Mouse (Mus musculus): ENCODE measurements around the gene Cdt1.

Cdt1 gene

DNA sequence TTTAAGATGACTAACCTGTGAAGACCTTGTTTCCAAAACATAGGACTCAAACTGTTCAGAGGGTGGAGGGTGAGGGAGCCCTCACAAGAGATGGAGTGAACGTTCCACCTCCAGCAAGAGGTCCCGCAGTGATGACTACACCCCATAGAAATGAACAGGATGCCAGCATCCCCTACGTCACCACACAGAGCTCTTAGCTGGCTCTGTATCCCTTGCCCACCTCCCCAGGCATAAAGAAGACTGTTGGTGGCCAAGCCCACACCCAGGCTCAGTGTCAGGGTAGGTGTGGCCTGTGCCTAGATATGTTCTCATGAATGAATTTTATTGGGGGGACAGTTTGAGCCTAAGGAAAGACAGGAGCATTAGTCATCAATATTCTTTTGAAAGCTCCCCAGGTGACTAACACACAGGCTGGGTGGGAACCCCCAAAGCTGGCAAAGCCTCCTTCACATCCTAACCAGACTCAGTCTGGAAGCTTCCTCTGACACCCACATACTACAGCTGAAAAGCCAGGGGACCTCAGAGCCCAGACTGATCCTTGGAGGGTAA is 18.9 kb upstream of the Cdt1 start:
- in situ Hi-C loops (cut with MboI, MseI), result no loop called here

DNA sequence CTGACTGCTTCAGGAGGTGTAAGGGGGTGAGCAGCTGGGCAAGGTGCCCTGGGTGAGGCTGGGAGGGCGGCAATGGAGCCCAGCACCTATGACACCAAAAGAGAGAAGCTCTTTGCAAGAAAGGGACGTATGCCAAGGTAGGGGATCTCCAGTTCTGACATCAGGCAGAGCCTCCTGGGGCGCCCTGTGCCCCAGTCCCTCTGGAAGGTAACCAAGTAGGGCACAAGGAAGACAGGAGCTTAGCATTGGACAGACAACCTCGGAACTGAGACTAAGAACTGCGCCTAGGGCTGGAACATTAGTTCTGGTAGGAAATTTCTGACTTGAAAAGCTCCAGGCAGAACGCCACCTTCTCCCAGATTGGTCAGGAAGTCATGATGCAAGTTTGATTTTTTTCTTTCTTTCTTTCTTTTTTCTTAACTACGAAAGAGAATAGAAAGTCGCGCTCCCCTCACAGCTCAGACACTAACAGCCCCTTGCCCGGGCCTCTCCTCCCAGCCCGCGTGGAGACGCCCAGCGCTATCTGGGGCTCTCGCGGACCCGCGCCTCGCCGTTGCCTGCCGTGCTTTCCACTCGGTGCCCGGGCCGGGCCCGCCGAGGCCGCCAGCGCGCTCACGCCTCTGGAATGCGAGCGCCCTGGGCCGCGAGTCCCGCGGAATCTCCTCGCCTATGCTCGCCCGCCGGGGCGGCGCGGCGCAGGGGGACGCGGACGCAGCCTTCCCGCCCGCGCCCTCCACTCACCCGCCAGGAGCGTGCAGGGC is 17.4 kb upstream of the Cdt1 start:
- in situ Hi-C loops (cut with MboI, MseI), result loop anchor here (25.0 kb wide), 1 partner anchor 1012 kb away; no protein-coding TSS in a partner anchor

DNA sequence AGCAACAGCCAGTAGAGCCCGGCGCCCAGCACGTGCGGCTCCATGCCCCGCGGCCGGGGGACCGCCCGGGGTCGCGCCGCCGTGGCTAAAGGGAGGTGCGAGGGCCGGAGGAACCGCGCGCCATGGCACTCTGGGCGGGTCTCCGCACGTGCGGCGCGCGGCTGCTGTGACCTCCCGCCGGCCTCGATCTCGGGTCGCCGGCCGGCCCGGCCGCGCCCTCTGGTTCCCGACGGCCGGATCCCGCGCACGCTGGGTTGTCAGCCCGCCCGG is 16.9 kb upstream of the Cdt1 start:
- in situ Hi-C loops (cut with MboI, MseI), result loop anchor here (25.0 kb wide), 1 partner anchor 1011 kb away; no protein-coding TSS in a partner anchor

DNA sequence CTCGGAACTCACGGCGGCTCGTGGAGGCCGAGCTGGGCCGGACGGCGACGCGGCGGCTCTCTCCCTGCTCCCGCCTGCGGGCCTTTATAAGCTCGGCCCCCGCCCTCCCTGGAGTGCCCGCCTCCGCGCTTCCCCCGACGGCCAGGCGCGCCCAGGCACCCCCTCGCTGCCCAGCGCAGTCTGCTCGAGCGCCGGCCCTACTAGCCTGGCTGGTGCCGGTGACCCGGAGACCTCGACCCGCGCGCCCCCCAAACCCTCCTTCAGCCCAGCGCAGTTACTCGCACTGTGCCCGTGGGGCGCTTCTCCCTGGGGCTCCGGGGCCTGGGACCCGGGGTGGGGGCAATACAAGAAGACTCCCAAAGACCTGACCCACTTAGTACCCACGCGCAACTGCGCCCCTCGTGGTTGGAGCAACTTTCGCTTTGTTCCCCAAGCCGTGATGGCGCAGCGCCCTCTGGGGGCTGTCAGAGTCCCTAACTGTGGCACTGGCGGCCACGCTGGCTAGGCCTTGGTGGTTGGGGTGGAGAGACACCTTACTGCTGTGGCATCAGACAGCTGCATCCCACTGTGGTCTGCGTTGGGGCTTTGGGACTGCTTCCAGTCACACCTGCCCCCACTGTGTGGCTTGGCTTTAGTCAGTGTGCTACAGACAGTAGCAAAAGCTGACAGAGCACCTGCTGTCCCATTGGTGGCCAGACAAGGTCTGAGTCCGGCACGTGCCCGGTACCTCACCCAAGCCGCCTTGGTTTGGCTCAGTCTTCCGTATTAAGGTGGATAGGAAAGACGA is 16.4 kb upstream of the Cdt1 start, which contains the start of gene Piezo1:
TSS of gene Piezo1 (minus strand) at position 65 of the 787 bp plus-strand sequence.
- in situ Hi-C loops (cut with MboI, MseI), result loop anchor here (25.0 kb wide), 1 partner anchor 1011 kb away; no protein-coding TSS in a partner anchor

DNA sequence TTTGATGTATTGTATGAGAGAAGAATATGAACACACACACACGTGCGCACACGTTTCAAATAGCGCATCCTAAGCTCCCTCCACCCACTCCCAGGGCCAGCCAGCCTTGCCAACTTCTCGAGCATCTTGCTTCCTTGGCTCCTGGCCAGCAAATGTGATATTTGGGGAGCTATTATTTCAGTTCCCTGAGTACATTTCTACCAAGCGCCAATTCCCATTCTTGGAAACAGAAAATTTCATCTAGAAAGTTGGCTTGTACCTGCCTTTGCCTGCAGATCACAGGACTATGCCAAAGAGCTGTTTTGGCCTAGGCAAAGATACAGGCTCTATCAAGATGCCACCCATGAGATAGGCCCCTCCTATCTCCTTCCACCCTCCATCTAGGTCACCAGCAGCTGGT is 13.0 kb upstream of the Cdt1 start:
- in situ Hi-C loops (cut with MboI, MseI), result loop anchor here (25.0 kb wide), 1 partner anchor 1008 kb away; no protein-coding TSS in a partner anchor

DNA sequence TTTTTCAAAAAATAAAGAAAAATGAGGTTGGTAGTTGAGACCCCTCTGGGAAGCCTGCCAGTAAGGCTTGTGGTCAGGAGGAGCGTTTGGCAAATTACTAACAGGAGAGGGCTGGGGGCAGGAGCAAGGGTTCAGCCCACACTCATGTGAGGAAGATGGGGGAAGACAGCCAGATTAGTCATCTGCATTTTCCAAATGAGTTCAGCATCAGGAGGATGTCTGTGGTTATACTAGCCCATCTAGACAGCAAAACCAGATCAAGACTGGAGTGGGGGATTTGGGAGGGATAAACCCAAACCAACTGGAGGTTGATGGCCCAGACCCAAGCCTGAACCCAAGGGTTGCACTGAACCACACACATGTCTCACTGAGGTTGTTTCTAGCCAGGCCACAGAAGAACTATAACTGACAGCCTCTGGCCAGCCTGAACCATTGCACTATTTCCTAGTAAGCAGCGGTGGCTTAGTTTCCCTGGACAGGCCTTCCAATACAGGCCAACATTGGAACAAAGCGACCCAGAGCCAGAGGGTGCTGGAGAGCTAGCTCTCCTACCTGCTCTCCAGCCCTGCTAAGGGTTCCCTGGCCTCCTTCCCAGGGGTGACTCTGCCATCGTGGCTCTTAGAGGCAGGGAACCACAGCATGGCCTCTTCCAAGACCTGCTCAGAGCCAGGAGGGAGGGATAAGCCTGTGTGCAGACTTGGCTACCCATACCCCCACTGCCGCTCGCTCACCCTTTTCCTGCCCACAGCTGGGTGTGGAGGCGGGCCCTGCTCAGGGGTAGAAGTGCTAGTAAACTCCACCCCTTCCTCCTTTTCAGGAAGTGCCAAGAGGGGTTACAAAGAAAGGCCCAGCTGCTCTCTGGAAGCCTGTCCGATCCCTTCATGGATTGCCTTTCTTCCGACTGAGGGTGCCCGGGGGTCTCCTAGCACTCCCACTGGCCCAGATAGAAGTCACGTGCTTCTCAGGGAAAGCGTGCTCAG is 11.5 kb upstream of the Cdt1 start:
- in situ Hi-C loops (cut with MboI, MseI), result loop anchor here (25.0 kb wide), 1 partner anchor 1006 kb away; no protein-coding TSS in a partner anchor

DNA sequence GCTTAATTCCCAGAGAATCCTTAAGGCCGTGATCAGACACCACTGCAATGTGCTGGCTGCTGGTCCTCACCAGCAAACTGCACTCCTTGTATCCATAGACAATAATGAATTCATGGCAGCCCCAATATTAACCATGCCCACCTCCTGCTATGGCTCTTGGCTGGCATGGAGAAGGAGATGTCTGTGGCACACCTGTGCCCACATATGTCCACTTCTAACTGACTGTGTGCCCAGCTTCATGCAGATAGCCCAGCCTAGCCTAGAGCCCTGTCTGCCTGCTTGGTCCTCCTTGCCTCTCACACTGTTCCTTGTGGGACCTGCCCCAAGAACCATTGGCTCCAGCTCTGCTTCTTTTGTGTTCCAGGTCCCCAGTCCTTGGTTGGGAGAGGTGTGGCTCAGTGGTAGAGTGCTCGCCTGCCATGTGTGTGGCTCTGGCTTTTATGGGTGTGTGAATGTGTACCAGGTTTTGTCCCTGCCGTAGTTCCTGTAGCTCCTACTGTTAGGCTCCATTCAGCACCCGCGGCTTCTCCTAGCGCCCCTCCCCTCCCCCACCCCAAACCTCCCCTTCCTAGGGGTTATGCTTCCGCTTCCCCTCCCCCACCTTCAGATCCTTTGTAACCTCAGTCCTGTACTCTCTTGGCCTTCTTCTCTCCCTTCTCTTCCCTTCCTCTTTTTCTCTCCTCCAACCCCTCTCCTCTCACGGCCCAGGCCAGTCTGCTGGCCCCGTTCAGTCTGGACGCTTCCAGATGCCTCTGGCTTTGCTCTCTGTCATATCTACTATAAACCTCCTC is 10.4 kb upstream of the Cdt1 start:
- in situ Hi-C loops (cut with MboI, MseI), result loop anchor here (25.0 kb wide), 1 partner anchor 1005 kb away; no protein-coding TSS in a partner anchor

DNA sequence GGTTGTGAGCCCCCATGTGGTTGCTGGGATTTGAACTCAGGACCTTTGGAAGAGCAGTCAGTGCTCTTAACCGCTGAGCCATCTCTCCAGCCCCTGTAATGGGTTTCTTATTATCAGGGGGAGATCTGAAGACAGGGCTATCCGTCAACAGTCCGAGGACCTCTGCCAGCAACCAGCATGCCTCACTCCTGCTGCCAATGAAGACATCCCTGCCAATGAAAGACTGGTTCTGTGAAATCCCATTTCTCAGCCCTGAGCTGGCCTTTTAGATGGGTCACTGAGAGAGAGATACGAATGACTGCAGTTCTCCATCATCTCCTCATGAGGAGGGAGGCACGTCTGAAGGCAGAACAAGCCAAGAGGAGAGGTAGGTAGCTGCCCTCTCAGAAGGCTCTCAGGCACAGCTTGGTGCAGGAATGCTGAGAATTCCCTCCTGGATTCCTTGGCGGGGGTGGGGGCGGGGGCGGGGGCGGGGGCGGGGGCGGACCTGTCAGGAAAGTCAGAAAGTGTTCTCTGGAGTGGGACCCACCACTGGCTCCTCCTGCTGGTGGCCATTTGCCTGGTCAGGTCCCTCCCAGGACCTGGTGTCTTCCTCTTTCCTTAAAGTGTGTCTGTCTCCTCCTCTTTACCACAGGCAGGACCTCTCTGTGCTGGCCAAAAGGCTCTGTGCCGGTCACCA is 9.0 kb upstream of the Cdt1 start:
- in situ Hi-C loops (cut with MboI, MseI), result loop anchor here (25.0 kb wide), 1 partner anchor 1003 kb away; no protein-coding TSS in a partner anchor

DNA sequence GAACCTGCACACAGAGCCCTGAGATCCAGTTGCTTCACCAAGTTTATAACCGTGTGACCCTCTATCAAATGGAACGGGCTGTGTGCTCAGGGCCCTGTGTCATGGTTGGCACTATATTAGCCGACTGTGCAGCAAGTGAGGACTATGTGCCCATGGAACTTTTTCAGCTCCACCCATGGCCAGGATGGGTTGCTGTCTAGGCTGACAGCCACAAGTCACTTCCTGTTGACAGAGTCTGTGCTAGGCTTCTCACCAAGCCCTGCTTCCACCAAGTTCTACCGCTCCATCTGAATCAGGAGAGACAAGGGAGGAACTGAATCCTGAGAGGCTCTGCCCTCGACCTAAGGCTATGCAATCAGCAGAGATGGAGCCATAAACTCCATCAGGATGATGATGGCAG is 6.6 kb upstream of the Cdt1 start:
- in situ Hi-C loops (cut with MboI, MseI), result loop anchor here (10.0 to 25.0 kb wide), 2 partner anchors 986 to 1001 kb away; partner anchors contain the start of gene Fbxo31

DNA sequence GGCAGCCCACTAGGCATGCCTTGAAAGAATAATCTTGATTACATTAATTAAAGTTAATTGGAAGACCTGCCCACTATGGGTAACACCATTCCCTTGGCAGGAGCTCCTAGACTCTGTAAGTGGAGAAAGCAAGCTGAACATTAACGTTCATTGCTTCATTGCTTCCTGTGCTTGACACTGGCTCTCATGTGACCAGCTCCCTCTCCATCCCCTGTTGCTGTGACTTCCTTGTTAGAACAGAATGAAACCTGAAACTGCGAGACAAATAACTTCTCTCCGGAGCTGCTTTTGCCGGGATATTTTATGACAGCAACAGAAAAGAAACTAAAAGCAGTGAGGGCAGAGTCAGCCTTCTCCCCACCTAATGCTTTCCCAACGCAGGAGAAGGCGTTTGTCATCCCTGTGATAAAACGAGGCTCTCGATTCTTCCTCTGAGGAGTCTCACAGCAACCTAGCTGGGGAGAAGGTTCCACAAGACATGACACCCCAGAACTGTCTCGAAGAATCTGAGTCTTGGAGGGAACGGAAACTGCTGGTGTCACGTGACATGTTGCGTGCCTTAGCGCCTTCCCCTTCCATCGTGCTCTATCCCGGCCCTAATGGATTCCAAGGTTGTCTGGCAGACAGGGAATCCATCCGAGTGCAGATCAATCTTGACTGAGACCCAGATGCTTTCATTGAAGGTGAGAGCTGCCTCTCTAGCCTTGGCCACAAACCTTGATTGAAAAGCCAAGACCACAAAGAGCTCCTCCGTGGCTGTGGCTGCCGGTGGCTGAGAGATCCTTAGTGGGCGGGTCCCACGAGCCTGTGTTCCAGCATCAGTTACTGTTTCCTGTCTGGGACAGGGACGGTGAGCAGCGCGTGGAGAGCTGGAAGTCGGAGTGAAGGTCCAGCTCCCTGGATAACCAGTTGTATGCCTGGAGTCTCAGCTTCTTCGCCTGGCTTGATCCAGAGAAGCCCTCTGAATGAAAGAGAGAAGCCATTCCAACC is 3.2 kb upstream of the Cdt1 start:
- in situ Hi-C loops (cut with MboI, MseI), result loop anchor here (10.0 to 25.0 kb wide), 2 partner anchors 990 to 998 kb away; partner anchors contain the start of gene Fbxo31

DNA sequence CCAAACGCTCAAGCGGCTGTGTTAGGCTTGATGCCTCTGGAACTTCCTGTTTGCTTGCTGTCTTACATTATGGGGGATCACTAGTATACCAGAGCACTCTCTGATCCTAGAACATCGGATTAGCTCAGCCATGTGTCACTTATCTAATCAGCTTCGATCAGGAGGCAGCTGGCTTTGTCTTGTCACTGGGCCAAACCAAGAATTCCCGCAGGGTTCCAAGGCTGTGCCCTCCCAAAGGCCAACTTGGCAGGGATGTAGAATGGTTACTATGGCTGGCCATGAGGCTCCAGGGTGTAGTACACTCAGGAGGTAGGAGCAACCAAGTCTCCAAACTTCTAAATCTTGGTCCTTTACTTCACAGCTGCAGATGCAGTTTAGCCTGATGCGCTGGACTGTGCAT is 1.0 kb upstream of the Cdt1 start:
- in situ Hi-C loops (cut with MboI, MseI), result loop anchor here (10.0 to 25.0 kb wide), 2 partner anchors 992 to 996 kb away; partner anchors contain the start of gene Fbxo31

DNA sequence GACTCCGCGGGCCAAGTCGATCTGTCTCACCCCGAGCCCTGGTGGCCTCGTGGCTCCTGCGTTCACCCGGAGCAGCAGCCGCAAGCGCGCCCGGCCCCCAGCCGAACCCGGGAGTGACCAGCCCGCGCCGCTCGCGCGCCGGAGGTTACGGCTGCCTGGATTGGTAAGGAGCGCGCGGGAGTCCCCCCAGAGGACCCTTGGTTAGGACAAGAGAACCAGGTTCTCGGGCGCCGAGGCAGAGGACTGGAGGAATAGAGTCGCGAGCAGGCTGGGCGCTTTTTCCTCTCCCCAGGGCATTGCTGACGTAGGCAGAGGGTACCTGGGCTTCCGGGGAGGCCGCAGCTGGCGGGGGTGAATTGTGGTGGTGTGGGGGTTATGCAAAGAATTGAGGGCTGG is 292 bp downstream of the Cdt1 start:
- in situ Hi-C loops (cut with MboI, MseI), result loop anchor here (10.0 to 25.0 kb wide), 2 partner anchors 993 to 994 kb away; partner anchors contain the start of gene Fbxo31

DNA sequence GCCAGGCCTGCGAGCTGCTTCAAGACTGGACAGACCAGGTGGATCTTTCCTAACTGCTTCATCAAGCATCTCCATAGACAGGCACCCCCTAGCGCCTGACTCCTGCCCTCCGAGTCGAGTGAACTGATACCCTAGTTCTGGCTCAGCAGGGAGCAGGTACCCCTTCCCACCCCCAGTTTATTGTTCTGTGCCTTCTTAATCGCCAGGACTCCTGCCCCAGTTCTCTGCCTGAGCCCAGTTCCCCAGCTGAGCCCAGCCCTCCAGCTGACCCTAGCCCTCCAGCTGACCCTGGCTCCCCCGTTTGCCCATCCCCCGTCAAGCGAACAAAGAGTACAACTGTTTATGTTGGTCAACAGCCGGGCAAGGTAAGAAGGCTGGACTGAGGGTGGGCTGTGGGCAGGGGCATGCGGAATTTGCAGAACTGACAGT is 1.1 kb downstream of the Cdt1 start:
- in situ Hi-C loops (cut with MboI, MseI), result loop anchor here (10.0 to 25.0 kb wide), 2 partner anchors 993 to 994 kb away; partner anchors contain the start of gene Fbxo31

DNA sequence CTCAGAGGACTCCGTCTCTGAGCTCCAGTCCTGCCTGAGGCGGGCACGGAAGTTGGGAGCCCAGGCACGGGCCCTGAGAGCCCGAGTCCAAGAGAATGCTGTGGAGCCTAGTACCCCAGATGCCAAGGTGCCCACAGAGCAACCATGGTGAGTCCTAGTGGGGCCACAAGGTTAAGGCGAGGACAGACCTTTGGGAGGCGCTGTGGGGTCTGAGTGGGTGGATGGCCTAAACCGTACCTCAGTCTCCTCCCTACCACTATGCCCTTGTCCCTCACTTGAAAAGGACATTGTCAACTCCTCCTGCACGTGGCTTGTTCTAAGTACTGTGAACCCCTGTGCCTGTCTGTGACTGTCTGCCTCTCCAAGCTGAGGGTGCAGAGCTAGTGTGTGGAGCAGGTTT is 1.5 kb downstream of the Cdt1 start:
- in situ Hi-C loops (cut with MboI, MseI), result loop anchor here (10.0 to 25.0 kb wide), 2 partner anchors 993 to 995 kb away; partner anchors contain the start of gene Fbxo31

DNA sequence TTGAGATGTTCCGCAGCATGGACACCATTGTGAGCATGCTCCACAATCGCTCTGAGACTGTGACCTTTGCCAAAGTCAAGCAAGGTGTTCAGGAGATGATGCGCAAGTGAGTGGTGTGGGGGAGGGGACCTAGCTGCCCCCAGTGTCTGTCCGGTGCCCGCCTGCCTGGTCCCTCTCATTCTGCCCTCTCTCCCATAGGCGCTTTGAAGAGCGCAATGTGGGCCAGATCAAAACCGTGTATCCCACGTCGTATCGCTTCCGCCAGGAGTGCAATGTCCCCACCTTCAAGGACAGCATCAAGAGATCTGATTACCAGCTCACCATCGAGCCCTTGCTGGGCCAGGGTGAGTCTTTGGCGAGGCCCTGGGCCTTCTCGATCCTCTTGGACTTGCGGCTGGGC is 2.2 kb downstream of the Cdt1 start:
- in situ Hi-C loops (cut with MboI, MseI), result loop anchor here (10.0 to 25.0 kb wide), 2 partner anchors 992 to 995 kb away; partner anchors contain the start of gene Fbxo31

DNA sequence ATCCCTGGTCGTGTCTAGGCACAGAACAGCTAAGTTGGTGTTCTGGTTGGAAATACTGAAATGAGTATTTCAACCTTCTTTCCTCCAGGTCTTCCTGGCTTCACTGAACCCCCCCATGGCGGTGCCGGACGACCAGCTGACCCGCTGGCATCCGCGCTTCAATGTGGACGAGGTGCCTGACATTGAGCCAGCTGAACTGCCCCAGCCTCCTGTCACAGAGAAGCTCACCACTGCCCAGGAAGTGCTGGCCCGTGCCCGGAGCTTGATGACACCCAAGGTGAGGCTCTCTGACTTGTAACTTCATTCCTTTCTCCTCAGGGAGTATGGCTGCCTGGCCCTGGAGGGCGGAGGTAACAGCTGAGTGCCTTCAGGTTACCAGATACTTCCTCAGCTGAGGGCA is 3.3 kb downstream of the Cdt1 start:
- in situ Hi-C loops (cut with MboI, MseI), result loop anchor here (25.0 kb wide), 1 partner anchor 991 kb away; no protein-coding TSS in a partner anchor

DNA sequence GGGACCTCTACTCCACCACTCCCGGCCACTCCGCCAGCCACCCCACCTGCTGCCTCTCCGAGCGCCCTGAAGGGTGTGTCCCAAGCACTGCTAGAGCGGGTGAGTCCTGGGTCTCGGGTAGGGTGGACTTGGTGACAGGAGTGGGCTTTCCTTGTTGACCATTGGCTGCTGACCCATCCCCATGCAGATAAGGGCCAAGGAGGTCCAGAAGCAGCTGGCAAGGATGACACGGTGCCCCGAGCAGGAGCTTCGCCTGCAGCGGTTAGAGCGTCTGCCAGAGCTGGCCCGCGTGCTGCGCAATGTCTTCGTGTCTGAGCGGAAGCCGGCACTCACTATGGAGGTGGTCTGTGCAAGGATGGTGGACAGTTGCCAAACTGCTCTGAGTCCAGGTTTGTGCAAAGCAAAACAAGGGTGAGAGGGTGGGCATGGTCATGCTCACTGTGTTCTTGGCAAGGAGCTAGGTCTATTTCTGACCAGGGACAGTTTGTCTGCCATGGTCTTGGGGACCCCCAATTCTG is 4.0 kb downstream of the Cdt1 start:
- in situ Hi-C loops (cut with MboI, MseI), result loop anchor here (25.0 kb wide), 1 partner anchor 990 kb away; no protein-coding TSS in a partner anchor
